Mouse (Mus musculus): ENCODE results near the gene Smcr8.
"Not testable (repeated sequence)": the region's sequence is repeated elsewhere in the genome, so short reads cannot be mapped to it uniquely, and the experiment has no call there.

Gene Smcr8

DNA sequence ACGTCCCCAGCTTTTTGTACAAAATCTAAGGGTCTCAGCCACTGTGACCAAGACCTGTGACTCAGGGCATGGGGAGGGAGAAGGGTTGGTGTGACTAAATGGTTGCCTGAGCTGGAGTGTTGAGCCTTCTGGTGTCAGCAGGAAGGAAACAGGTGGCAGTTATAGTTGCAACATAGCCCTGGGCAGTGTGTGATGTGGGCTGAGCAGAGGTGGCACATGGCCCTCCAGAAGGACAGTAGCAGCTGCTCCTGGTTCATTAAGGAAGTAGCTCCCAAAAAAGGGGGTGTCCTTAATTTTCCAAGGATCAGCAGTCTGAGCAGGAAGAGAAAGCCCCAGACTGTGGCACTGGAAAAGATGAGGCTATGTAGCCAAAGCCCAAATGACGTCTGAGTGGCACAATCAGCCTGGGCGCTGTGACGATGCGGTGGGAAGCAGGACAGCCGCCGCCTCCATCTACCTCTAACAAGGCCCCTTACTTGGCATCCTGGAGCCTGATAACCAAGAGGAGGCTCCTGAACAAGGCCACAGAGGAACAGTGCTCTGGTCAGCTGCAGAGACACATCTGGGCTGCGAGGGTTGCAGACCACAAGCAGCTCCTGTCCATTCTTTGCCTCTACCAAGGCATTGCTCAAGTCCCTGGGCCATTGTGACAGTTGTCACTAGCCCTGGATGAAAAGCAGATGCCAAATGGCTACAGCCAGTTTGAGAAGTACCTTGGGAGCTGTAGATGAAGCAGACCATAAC lies 7.0 kb downstream of the Smcr8 start:
- DNase-seq: no peak

GRCm38 (mm10) chr11:60787595-60787994 lies 10.3 kb downstream of the Smcr8 start:
- DNase-seq: peak; percentile 40

- no peak for DNase-seq
Measured at GRCm38 (mm10) chr11:60790472-60790871, 13.1 kb downstream of the Smcr8 start.

- DNase-seq: no peak
Measured at GRCm38 (mm10) chr11:60796342-60796741, 19.0 kb downstream of the Smcr8 start.

DNA sequence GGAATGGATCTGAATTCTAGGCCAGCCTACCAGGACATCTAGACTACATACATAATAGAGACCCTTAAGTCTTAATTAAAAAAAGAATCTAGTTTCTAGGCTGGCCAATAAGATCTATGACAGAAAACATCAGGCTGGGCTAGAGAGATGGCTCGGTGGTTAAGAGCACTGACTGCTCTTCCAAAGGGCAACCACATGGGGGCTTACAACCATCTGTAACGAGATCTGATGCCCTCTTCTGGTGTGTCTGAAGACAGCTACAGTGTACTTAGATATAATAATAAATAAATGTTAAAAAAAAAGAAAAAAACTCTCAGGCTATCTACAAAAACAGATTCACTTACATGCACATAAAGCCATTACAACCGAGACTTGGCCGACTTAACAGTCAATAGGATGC lies 22.7 kb downstream of the Smcr8 start:
- DNase-seq: no peak

DNA sequence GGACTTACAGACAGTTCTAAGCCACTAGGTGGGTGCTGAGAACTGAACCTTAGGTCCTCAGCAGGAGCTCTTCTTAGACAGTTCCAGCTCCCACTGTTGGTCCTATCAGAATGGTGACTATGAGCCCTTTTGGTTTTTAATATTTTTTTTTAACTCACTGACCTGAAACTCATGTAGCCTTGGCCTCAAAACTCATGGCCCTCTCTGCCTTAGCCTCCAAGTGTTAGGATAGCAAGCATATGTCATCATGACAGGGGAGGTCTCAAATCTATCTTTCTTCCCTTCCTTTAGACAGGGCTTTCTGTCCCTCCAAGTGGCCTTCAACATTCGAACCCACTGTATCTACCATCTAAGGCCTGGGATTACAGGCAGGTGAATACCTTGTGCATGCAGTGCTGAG lies 23.6 kb downstream of the Smcr8 start:
- DNase-seq: no peak

DNA sequence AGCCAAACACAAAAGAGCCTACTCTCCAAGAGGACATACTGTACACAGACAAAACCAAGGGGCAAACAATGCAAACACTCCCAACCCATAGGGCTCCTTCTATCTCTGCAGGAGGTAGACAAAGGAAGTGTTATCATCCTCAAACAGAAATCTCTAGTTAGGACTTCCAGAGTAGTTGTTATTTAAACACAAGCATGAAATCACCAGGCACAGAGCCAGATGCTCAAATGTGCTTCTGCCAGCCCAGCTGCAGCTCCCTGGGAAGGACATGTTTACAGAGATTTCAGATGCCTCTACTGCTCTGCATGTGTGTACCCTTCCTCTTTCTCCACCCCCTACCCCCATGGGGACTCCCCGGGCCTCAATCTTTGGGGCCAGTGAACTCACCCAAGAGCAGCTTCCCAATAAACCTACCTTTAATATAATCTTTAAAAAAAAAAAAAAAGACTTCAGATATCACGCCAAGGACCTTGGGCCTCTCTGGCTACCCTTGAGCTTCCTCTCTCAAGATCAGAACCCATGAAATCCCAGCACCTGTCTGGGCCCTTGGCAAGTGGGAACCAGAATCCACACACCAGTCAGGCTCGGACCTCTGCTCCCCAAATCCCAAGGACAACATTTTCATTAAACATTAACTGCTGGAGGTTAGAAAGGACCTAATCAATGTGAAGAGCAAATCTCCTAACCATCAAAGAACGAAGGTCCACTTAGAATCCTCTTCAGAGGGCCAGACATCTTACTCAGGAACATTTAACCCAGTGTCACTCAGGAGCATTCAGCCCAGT lies 31.2 kb downstream of the Smcr8 start:
- DNase-seq: peak; percentile 76

GRCm38 (mm10) chr11:60809546-60809945 lies 32.2 kb downstream of the Smcr8 start:
- no peak for DNase-seq

DNA sequence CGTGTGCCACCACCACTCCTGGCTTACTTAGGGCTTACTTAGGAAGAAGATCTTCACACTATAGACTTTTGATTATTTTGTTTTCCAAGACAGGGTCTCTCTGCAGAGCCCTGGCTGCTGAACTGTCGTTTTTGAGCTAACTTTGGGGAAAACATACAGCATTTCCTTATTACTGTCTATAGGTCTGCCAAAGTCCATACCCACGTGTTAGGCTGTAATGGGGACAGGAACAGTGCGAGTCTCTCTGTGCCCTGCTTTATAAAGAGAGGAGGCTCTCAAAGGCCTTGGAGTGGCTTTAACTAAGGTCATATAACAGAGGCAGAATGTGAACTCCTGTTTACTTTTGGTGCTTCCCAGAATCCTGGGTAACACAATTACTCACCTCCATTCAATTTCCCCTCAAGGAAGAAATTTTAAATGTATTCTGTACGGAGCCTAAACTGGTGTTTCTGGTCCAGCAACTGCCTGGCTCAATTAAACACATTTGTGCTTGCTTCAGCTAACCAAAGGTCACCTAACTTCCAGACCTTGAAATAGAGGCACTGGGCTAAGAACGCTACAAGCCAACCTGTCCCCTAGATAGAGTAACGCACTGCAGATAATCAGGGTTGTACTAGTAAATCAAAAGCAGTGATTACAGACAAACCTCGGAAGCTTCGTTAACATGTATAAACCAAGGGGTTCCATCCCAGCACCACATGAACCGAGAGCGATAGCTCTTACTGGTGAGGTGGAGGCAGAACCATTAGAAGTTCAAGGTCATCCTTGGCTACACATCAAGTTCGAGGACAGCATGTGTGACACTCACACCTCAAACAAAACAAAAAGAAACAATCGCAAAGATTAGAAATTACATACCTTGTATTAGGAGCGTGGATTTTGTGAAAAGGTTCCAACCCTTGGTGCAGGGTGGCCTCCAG lies 33.0 kb downstream of the Smcr8 start:
- DNase-seq: no peak

GRCm38 (mm10) chr11:60811054-60811460 lies 33.7 kb downstream of the Smcr8 start:
- DNase-seq: peak; percentile 96

GRCm38 (mm10) chr11:60811618-60812017 lies 34.3 kb downstream of the Smcr8 start, which contains the start of gene Shmt1:
TSS of gene Shmt1 (minus strand) at chr11:60811718.
- not testable (repeated sequence) for DNase-seq

DNA sequence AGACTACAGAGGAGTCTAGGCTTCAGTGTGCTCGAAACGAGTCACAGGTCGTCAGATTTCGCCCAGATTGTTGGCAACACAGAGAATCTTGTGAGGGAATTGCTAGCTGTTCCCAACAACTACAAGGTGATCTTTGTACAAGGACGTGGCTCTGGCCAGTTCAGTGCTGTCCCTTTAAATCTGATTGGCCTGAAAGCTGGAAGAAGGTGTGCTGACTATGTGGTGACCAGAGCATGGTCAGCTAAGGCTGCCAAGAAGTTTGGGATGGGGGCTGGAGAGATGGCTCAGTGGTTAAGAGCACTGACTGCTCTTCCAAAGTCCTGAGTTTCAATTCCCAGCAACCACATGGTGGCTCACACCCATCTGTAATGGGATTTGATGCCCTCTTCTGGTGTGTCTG lies 39.1 kb downstream of the Smcr8 start:
- no peak for DNase-seq

- DNase-seq: no peak
Measured at GRCm38 (mm10) chr11:60823771-60824170, 46.4 kb downstream of the Smcr8 start.

DNA sequence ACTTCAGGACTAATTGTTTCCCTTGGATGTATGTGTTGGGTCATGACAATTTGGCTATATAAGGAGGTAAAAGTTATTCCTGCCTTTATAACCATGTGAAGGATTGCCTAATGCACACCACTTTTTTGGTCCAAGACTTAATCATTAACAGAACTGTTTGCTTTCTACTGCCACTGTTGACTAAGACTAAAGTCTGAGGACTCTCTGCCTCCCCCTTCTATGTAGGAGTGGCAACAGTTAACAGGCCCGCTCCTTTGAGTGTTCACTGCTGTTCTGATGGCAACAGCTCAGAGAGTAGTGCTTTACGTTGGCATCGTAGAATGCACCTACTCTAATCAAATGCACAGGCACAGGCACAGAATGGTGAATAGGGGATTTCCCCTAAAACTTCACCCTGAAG lies 47.9 kb downstream of the Smcr8 start:
- peak; percentile 78 for DNase-seq

DNA sequence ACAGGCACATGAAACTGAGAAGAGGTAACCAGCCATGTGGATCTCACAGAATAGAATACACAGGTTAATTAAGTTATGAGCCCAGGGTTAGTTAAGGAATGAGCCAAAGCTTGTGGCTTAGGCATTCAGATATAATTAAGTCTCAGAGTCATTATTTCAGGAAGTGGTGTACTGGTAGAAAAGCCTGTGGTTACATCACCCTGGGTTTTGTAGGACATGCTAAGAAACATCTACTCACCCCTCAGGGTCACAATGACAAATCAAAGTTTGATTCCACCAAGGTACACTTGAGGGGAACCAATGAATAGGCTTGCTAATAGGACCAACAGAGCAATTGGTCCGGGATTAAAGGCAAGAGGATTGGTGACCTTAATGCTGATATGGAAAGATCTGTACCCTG lies 49.4 kb downstream of the Smcr8 start:
- DNase-seq: no peak

DNA sequence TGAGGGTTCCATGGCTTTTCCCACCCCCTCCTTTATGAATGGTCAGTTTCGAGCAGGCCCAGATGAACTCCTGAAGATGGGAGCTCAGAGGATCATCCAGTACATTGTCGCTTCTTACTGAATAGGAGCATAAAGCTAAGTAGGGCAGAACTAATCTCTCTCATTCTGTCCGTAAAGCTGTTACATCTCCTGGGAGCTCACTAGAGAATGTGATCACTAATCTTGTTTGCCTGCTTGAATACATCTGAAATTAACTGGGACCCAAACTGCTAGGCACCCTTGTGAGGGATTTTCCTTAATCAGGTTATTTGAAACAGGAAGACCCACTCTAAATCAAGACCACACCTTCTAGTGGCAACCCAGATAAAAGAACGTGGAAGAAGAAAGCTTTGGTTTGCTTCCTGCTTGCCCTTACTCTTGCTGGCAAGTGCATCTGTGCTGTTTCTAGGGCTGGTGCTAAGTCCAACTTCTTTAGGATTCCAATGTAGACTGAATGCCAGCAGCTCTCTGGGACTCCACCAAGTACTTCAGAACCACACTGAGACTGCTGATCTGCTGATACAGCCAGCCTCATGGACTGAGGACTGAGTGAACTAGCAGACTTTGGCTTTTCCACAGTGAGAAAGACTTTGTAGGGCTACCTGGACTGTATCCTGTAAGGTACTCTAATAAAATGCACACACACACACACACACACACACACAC lies 50.1 kb downstream of the Smcr8 start:
- DNase-seq: no peak

GRCm38 (mm10) chr11:60828903-60829302 lies 51.6 kb downstream of the Smcr8 start:
- DNase-seq: peak; percentile 45

DNA sequence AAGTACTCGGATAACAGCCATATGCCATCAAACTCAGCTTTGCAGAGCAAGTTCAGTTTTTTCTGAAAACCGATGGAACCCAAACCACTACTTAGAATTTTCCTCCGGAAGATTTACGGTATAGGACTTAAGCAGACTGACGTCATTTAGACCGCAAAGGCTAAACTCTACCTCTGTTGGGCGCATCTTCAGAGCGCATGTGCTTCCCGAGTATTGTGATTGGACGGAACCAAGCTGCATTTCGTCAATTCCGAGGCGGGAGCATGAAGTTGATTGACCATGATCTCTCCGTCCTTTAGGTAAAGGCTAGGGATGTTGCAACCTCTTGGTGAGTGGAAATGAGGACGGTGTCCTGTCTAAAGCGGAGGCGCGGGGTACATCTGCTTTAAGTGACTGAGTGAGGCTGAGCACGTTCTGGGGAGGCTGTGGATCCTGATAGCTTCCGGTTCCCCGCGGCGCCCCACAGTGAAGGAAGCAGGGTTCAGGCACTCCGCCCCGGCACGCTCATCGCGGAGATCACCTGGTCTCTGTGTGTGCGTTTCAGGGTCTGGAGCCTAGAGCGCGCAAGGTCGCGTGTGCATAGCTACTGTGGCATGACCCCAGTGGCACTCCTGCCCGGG lies 53.2 kb downstream of the Smcr8 start, which contains the start of gene Dhrs7b:
Gene Dhrs7b, plus strand, starts transcription at position 199 of the 620 bp plus-strand sequence.
- DNase-seq: peak; percentile 95

DNA sequence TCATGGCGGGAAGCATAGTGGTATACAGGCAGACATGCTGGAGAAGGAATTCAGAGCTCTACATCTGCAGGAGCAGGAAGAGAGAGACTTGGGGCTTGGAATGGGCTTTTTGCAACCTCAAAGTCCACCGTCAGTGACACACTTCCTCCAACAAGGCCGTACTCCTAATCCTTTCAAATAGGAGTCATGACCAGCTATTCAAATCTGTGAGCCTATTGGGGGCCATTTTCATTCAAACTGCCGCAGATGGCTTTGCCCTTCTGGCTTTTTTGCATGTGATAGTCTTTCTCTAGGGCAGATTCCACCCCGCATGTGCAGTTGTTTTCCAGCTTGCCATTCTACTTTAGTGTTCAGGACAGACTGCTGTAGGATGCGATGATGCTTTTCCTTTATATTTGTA lies 59.6 kb downstream of the Smcr8 start:
- no peak for DNase-seq
